Mouse (Mus musculus) forebrain, embryonic 16.5 days (tissue): ENCODE data around the gene 1700109H08Rik. TPM values are rescaled to one million over a fixed set of nuclear protein-coding genes. Genes with fewer than 3 reads are reported as not detected.
A peak's percentile ranks its signal among the peaks of the same experiment; 100 is the strongest.
"Not testable (repeated sequence)": the region's sequence is repeated elsewhere in the genome, so short reads cannot be mapped to it uniquely, and the experiment has no call there.

Experiments used
- ATAC-seq: fragments of 200-750 bp; cut with Nextera tagmentation; 2 replicates; pipeline ENCODE4 v1.8.0; 2017; ENCODE audit warnings: mild to moderate bottlenecking, moderate library complexity
- H3K27ac ChIP-seq: fragments of 300-500 bp; sonication (generic); 2 replicates; pipeline ENCODE4 v1.5.1; 2014; ENCODE audit warnings: low read length, control low read depth
- H3K27me3 ChIP-seq: fragments of 300-500 bp; sonication (generic); replicated peaks from 2 replicates; pipeline ENCODE4 v1.6.1; 2014; ENCODE audit warnings: low read length; ENCODE audit not compliant: control insufficient read depth, insufficient read depth
- H3K36me3 ChIP-seq: fragments of 300-500 bp; sonication (generic); 2 replicates; pipeline ENCODE4 v1.6.1; 2014; ENCODE audit not compliant: control insufficient read depth, insufficient read depth
- H3K4me1 ChIP-seq: fragments of 300-500 bp; sonication (generic); replicated peaks from 2 replicates; pipeline ENCODE4 v1.6.1; 2014; ENCODE audit warnings: low read length; ENCODE audit not compliant: control insufficient read depth, insufficient read depth
- H3K4me2 ChIP-seq: fragments of 300-500 bp; sonication (generic); 2 replicates; pipeline ENCODE4 v1.6.1; 2014; ENCODE audit warnings: mild to moderate bottlenecking, low read length, control low read depth
- H3K4me3 ChIP-seq: fragments of 300-500 bp; sonication (generic); replicated peaks from 2 replicates; pipeline ENCODE4 v1.5.1; 2014; ENCODE audit warnings: mild to moderate bottlenecking, low read length, control low read depth
- H3K9ac ChIP-seq: fragments of 300-500 bp; sonication (generic); replicated peaks from 2 replicates; pipeline ENCODE4 v1.6.1; 2014; ENCODE audit warnings: low read depth, low read length, control low read depth
- H3K9me3 ChIP-seq: fragments of 300-500 bp; sonication (generic); 2 replicates; pipeline ENCODE4 v1.6.1; 2016; ENCODE audit warnings: low read length; ENCODE audit not compliant: control insufficient read depth
- WGBS: fragments of 180-500 bp; shearing (Covaris S2); extraction: QIAGEN DNeasy Blood & Tissue Kit; methylation state at CpG from one replicate; pipeline ENCODE4 v1.1.7; 2014; 5-methylcytosine and 5-hydroxymethylcytosine counted together
- polyA plus RNA-seq: library from polyadenylated mRNA; unstranded; fragments of >200 nt; fragmentation: Nextera tagmentation; extraction: Ambion mirVana; gene quantifications from 2 replicates; pipeline ENCODE4 v1.2.1, GENCODE M21; 2015

Gene 1700109H08Rik
- 2.2 and 3.5 TPM in 2 replicates for polyA plus RNA-seq

- ATAC-seq = no peak
- no peak within 1 kb of the TSS for H3K4me3 ChIP-seq
- H3K4me1 ChIP-seq = no peaks in the 10 kb centered on the region
- H3K9ac ChIP-seq = no peak within 1 kb of the TSS
- peaks cover 60% of the 10 kb centered on the region for H3K36me3 ChIP-seq
- 96% methylated on average over 4 of the region's 4 CpGs for WGBS
- H3K4me2 ChIP-seq = no peak within 1 kb of the TSS
- no peaks in the 10 kb centered on the region; the same call in 1 of the 2 replicates for H3K9me3 ChIP-seq
- no peak within 1 kb of the TSS for H3K27ac ChIP-seq
- no peaks in the 10 kb centered on the region for H3K27me3 ChIP-seq
These were observed at the start of gene 1700109H08Rik for GRCm38 (mm10) chr5:3571266-3571665. TSS of gene 1700109H08Rik (plus strand) at chr5:3571566.

DNA sequence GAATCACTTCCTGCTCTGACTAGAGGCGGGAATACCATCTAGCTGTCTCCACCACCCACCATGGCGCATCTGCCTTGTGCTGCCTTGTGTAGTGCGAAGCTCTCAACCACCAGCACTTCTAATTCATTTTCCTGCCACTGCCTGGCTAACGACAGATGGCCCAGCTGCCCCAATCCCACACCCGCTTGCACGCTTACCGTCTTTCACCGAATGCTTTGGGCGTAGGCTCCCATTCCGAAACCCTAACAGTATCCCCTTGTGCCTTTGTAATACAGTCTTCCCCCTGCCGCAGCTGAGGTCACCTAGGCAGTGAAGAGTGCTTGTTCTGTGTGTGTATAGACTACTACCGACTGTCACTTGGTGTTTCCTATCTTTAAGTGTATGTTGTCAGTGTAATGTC is 49.6 kb upstream of the 1700109H08Rik start:
- WGBS = 80% methylated on average over 12 of the region's 12 CpGs
- Histone ChIP-seq H3K36me3 (no peaks in the 10 kb centered on the region), H3K27ac (no peak overlapping the region), H3K4me2 (no peak overlapping the region), H3K4me3 (no peak overlapping the region), H3K4me1 (peaks cover under 1% of the 10 kb centered on the region), H3K9ac (no peak overlapping the region), H3K27me3 (no peaks in the 10 kb centered on the region), H3K9me3 (no peaks in the 10 kb centered on the region)
- ATAC-seq = no peak

DNA sequence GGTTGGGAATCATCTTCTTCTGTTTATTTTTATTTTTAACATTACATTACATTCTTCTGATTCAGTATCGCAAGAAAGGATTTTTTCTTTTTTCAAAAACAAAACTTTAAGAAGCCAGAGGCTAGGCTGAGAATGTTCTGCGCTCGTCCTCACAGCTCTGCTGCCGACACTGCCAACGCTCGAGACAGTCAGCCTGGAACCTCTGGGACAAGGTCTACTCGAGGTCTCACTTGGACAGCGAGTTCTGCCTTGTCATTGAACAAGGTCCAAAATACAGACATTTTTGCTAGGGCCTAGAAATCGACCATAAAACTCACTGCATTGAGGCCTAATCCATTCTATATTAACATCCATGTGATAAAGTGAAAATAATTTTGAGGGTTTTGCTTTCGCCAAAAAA is 48.5 kb upstream of the 1700109H08Rik start:
- H3K27ac ChIP-seq = no peak overlapping the region
- no peaks in the 10 kb centered on the region for H3K36me3 ChIP-seq
- H3K4me1 ChIP-seq = no peaks in the 10 kb centered on the region
- H3K27me3 ChIP-seq = no peaks in the 10 kb centered on the region
- H3K4me2 ChIP-seq = no peak overlapping the region
- ATAC-seq = no peak
- WGBS = 93% methylated on average over 10 of the region's 10 CpGs
- H3K9me3 ChIP-seq = no peaks in the 10 kb centered on the region
- H3K9ac ChIP-seq = no peak overlapping the region
- H3K4me3 ChIP-seq = no peak overlapping the region

DNA sequence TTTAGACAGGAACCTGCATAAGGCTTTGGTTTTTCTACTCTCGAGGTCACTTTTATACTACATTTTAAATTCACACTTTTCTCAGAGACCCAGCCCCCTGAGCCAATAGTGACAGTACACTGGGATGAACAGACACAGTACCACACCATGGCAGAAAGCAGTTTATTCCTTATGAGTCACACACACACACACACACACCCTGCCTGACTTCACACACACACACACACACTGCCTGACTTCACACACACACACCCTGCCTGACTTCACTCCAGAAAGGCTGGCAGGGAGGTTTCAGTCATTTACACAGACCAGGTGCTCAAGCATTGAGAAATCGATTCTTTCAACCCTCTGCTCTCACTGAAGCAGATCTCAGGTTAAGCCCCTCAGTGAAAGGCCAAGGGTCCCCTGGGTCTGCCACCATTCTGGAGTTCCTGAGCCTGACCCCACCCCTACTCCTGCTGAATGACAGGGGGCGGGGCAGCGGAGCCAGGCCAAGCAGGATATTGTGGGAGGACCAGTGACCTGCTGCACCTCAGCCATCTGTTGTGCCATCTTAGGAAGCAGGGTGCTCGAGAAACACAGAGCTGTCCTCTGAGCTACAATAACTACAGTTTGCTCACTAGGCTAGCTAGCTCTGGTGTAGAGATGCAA is 44.2 kb upstream of the 1700109H08Rik start:
- WGBS = 44% methylated on average over 5 of the region's 5 CpGs
- Histone ChIP-seq H3K36me3 (no peaks in the 10 kb centered on the region), H3K4me2 (no peak overlapping the region), H3K9ac (no peak overlapping the region), H3K27me3 (no peaks in the 10 kb centered on the region), H3K27ac (no peak overlapping the region), H3K9me3 (no peaks in the 10 kb centered on the region), H3K4me1 (no peaks in the 10 kb centered on the region), H3K4me3 (no peak overlapping the region)
- no peak for ATAC-seq

DNA sequence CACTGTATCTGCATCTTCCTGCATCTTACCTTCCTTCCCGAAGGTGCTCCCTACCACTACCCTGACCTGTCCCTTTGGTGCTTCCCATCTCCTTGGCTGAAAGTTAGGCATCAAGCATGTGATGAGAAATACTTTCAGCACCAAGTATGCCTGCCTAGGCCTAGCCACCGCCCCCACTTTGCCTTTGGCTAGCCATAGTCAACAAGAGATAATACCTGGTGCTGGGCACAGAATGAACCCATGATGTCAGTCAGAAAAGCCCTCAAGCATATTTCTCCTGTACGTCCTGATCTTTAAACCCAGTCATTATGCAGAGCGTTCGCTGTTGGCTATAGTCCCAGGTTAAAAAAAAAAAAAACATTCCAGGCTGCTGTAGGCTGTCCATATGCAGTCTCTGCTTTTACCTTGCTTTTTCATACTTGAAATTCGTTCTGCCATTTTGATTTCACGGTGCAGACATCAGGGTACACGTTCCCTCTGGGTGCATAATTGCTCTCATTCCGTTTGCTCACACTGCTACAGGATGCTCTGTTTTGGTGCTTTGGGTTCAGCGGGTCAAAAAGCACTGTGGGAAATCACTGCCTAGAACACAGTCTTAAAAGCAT is 41.7 kb upstream of the 1700109H08Rik start:
- H3K9me3 ChIP-seq = no peaks in the 10 kb centered on the region
- 0 out of 2 replicates have a peak, but pooled peaks have one; percentile 8 for ATAC-seq
- no peak overlapping the region for H3K4me3 ChIP-seq
- no peaks in the 10 kb centered on the region for H3K4me1 ChIP-seq
- H3K4me2 ChIP-seq = no peak overlapping the region
- H3K36me3 ChIP-seq = no peaks in the 10 kb centered on the region
- 75% methylated on average over 10 of the region's 10 CpGs for WGBS
- no peak overlapping the region for H3K27ac ChIP-seq
- no peaks in the 10 kb centered on the region for H3K27me3 ChIP-seq
- no peak overlapping the region for H3K9ac ChIP-seq

- not testable (repeated sequence) for H3K27me3 ChIP-seq, ATAC-seq, H3K9me3 ChIP-seq, H3K27ac ChIP-seq, H3K4me3 ChIP-seq, H3K9ac ChIP-seq, H3K4me2 ChIP-seq, H3K36me3 ChIP-seq, H3K4me1 ChIP-seq
These were observed 39.3 kb upstream of the 1700109H08Rik start for GRCm38 (mm10) chr5:3532048-3532447.

DNA sequence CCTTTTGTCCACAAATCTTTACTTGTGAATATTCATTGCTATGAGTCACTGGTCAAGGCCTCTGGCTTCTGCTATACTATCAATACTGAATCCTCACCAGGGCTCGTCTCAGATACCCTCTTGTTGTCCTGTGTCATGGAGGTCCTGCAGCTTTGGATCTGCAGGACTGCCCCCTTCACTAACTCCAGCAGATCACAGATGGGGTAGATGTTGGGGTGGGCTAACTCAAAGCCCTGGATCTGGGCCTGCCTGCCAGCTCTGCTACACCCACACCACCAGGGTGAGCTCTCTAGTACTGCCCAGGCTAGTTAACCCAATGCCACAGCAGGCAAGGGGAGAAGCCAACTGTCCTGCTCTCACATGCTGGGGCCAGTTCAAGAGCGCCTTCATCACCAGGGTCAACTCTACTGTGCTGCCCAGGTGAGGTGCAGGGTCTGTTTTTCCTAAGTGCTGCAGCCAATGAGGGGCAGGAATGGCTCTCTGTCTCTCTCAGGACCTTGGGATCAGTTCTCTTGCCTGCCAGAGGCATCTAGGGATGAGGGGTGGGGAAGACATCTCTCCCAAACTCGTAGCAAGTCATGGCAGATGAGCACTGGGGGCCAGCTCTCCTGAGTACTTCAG is 34.7 kb upstream of the 1700109H08Rik start:
- Histone ChIP-seq H3K27me3 (no peaks in the 10 kb centered on the region), H3K4me1 (no peaks in the 10 kb centered on the region), H3K36me3 (no peaks in the 10 kb centered on the region), H3K9ac (no peak overlapping the region), H3K4me3 (no peak overlapping the region), H3K27ac (no peak overlapping the region), H3K9me3 (no peaks in the 10 kb centered on the region), H3K4me2 (no peak overlapping the region)
- ATAC-seq = no peak
- 68% methylated on average over 3 of the region's 3 CpGs for WGBS

DNA sequence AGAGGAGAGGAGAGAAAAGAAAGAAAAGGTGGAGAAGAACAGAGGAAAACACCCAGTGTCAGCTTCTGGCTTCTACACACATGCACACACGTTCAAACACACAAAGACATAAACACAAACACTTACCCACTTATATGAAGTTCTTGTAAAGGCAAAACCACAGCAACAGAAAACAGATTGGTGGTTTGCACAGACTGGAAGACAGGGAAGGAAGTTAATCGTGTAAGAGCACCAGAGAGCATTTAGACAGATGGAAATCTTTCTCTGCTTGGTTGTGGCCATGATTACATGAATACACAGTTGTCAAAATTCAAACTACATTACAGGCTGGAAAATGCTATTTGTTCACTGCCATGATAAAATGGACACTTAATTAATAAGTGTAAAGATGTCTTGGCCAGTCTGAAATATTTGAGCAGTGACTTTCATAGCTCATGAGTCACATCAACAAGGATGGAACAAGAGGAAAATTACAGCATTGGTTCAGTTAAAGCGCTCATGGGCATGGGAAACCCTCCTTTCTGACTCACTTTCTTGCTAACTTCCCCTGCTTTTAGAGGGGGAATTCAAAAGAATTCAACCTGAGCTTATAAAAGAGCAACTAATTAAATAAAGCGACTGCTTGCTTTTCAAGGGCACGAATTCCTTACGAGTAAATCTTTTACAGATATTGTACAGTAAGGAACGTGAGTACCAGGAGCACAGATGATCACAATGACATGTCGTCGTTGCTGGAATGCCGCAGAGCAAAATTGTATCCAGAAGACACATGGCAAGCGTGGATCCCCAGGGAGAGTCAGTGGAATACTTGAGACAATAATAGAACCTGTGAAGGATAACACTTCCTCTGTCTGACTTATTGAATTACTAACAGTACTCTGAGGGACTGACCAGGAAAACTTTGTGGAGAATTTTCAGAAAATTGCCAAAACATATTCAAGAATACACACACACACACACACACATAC is 32.6 kb upstream of the 1700109H08Rik start:
- WGBS = 71% methylated on average over 11 of the region's 11 CpGs
- Histone ChIP-seq H3K4me3 (no peak overlapping the region), H3K36me3 (no peaks in the 10 kb centered on the region), H3K9ac (no peak overlapping the region), H3K27ac (no peak overlapping the region), H3K4me1 (no peaks in the 10 kb centered on the region), H3K4me2 (no peak overlapping the region), H3K27me3 (no peaks in the 10 kb centered on the region), H3K9me3 (no peaks in the 10 kb centered on the region)
- ATAC-seq = no peak

GRCm38 (mm10) chr5:3541871-3542270 is 29.5 kb upstream of the 1700109H08Rik start:
- no peaks in the 10 kb centered on the region for H3K9me3 ChIP-seq
- no peak overlapping the region for H3K27ac ChIP-seq
- ATAC-seq = no peak
- H3K4me2 ChIP-seq = no peak overlapping the region
- no peak overlapping the region for H3K4me3 ChIP-seq
- no peaks in the 10 kb centered on the region for H3K27me3 ChIP-seq
- H3K9ac ChIP-seq = no peak overlapping the region
- H3K4me1 ChIP-seq = peaks cover 13% of the 10 kb centered on the region
- WGBS = 80% methylated on average over 6 of the region's 6 CpGs
- H3K36me3 ChIP-seq = no peaks in the 10 kb centered on the region
